Mouse (Mus musculus) neutrophil, adult 59 days (primary cell): Measurements from ENCODE around the gene Zfp641. TPM values are rescaled to one million over a fixed set of nuclear protein-coding genes. Genes with fewer than 3 reads are reported as not detected.

Source experiments
- total RNA-seq, 2 experiments: library from RNA; stranded (reverse); gene quantifications; 1 replicate in 1 of 2; 2 replicates in 1 of 2; pipeline ENCODE4 v1.2.4; 2023

The Zfp641 gene
- total RNA-seq = not detected

DNA sequence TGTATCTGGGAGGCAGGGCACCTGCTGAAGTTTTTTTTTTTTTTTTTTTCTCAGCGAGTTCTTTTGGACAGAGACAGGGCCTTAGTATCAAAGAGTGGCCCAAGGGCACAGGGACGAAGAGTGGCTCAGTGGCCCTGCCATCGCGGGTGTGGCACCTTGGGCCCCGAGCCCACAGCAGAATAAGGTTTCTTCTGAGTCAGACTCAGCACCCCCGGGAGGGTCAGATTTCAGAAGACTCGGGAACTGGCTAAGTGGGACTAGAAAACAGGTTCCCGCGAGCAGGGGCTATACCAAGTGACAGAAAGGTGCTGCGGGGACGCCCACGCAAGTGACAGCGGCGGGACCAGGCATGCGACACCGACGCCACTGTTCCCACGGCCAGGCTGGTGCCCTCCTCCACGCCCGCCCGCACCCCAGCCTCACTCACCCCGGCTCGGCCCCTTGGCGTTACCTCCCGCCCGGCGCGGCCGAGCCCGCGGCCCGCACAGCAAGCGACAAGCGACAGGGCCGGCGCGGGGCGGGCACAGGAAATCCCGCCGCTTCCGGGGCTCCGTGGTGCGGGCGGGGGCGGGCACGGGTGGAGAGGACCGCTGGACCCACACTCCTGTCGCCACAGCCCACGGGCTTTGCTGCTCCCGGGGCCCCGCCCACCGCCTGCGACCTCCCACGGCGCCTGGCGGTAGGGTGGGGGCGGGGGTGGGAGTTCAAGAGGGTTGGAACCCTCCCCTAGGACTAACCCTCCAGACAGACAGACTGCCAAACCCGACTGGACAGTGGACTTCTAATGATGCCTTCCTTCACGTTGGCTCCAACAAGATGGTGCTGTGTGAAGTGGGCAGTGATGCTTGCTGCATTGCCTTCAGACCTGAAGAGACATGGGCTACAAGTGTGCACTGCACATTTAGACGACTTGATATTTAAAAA, at the start of gene Zfp641:
Zfp641 (minus strand) TSS at position 534 of the 924 bp plus-strand sequence.

DNA sequence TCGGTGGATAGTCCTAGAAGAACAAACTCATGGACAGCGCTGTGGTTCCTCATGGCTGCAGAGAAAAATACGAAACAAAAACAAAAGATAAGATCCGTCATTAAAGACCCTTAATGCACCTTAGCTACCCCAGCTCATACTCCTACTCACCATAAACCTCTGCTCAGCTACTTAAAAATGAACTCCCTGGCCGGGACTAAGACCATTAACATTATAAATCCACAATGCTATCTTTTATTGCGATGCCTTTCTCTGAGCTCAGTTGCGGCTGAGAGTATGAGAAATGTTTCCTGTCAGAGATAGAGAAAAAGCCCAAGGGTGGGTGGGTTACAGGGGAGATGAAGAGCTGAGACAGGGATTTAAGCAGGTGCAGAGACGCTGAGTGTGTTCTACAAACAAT, 44.9 kb upstream of the Zfp641 start, which contains the start of gene Olfr284:
Olfr284 (minus strand) TSS at position 101 of the 400 bp plus-strand sequence.

DNA sequence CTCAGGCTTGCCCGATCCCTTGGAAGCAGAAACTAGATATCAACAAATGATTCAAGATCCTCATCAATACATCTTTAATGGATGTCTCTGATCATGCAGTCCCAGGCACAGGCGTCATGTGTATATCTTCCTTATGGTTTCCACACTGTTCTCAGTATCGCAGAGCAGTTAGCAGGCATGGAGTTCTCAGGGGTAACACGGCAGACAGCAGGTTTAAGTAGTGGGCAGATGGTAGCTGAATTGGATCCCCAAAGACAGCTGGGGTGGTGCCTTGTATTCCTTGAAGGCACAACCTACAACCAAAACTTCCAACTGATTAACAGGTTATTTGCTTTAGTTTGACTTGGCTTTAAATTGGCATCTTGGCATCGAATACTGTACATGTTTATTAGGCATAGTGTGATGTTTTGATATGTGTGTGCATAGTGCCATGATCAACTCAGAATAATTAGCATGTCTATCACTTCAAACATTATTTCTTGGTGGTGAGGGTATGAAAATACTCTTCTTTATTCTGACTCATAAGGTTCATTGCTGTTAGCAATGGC, 21.3 kb upstream of the Zfp641 start, which contains the start of gene Olfr285:
Olfr285 (minus strand) TSS at position 177 of the 548 bp plus-strand sequence.

DNA sequence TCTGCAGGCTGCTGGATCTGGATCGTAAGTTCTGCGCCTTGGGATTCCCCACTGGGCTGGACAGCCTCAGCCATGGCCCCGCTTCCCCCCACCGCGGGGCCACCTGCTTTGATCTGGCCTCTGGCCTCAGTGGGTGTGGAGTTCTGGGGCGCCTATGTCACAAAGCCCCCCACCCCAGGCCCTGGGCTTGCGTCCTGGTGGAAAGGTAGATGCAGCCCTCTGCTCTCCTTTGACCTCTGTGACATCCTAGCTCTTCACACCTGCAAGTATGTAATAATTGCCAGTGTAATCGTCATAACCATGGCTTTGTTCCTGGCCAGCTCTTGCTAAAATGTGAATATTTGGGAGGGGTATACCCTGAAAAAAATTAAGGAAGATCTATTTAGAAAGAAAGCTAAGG, 38.8 kb downstream of the Zfp641 start, which contains the start of gene H1fnt:
H1fnt (minus strand) TSS at position 101 of the 400 bp plus-strand sequence.

Other genes with a start within 250 kb of the Zfp641 start
- 10 to 100 TPM in 1 of 2 experiments, 1 to 10 TPM in 1; 5.3 to 14.1 TPM for gene Pfkm, start 203.6 kb downstream of the Zfp641 start, total RNA-seq
- 10 to 100 TPM; 34.0 to 34.8 TPM for gene Senp1, start 202.4 kb downstream of the Zfp641 start, total RNA-seq
- gene Asb8, start 130.5 kb downstream of the Zfp641 start, total RNA-seq = 10 to 100 TPM; 19.5 to 20.7 TPM
- not detected for gene Ccdc184, start 129.0 kb downstream of the Zfp641 start, total RNA-seq
- gene Olfr288, start 100.6 kb downstream of the Zfp641 start, total RNA-seq = not detected
- gene Gm44579, start 75.2 kb downstream of the Zfp641 start, total RNA-seq = not detected
- gene Olfr287, start 75.1 kb downstream of the Zfp641 start, total RNA-seq = not detected
- gene Olfr286, start 61.7 kb downstream of the Zfp641 start, total RNA-seq = not detected
- gene H1fnt, start 38.9 kb downstream of the Zfp641 start, total RNA-seq = not detected
- not detected for gene Olfr285, start 21.2 kb upstream of the Zfp641 start, total RNA-seq
- gene Olfr284, start 44.8 kb upstream of the Zfp641 start, total RNA-seq = not detected
- gene Olfr283, start 84.8 kb upstream of the Zfp641 start, total RNA-seq = not detected
- gene Olfr282, start 135.1 kb upstream of the Zfp641 start, total RNA-seq = not detected
- gene Olfr281, start 156.4 kb upstream of the Zfp641 start, total RNA-seq = not detected
- gene OR5BS1P, start 173.7 kb upstream of the Zfp641 start, total RNA-seq = not detected
- not detected for gene Lalba, start 186.6 kb upstream of the Zfp641 start, total RNA-seq
- not detected for gene Olfr279, start 196.2 kb upstream of the Zfp641 start, total RNA-seq
- 10 to 100 TPM; 23.4 to 27.4 TPM for gene Kansl2, start 238.1 kb upstream of the Zfp641 start, total RNA-seq